Mouse (Mus musculus) thymus, adult 18-20 months (tissue): Measurements from ENCODE around the gene Ppp2r2d.

Experiments
- DNase-seq, 2 experiments: peaks; one replicate each; pipeline ENCODE4 v3.0.0; 2022; ENCODE audit warnings: mixed read lengths in 2 of 2

Gene Ppp2r2d

GRCm38 (mm10) chr7:138863950-138864572 lies 18.2 kb downstream of the Ppp2r2d start:
- no peak for DNase-seq

GRCm38 (mm10) chr7:138864776-138865175 lies 18.9 kb downstream of the Ppp2r2d start:
- DNase-seq, result no peak

- DNase-seq, result no peak
Measured at GRCm38 (mm10) chr7:138867286-138867685, 21.4 kb downstream of the Ppp2r2d start.

- DNase-seq, result no peak
Measured at GRCm38 (mm10) chr7:138868316-138868715, 22.4 kb downstream of the Ppp2r2d start.

- no peak for DNase-seq
Measured at GRCm38 (mm10) chr7:138872956-138873355, 27.1 kb downstream of the Ppp2r2d start.

GRCm38 (mm10) chr7:138875031-138875430 lies 29.2 kb downstream of the Ppp2r2d start:
- no peak for DNase-seq

GRCm38 (mm10) chr7:138883724-138884123 lies 37.8 kb downstream of the Ppp2r2d start:
- DNase-seq, result no peak

GRCm38 (mm10) chr7:138885365-138886289 lies 39.7 kb downstream of the Ppp2r2d start:
- no peak for DNase-seq

GRCm38 (mm10) chr7:138898122-138898521 lies 52.2 kb downstream of the Ppp2r2d start:
- no peak for DNase-seq

- no peak for DNase-seq
Measured at GRCm38 (mm10) chr7:138898743-138899142, 52.9 kb downstream of the Ppp2r2d start.

- no peak for DNase-seq
Measured at GRCm38 (mm10) chr7:138903886-138904435, 58.1 kb downstream of the Ppp2r2d start.

GRCm38 (mm10) chr7:138906441-138906840 lies 60.6 kb downstream of the Ppp2r2d start:
- no peak for DNase-seq

- DNase-seq, result no peak
Measured at GRCm38 (mm10) chr7:138907043-138907442, 61.2 kb downstream of the Ppp2r2d start.

GRCm38 (mm10) chr7:138907976-138908375 lies 62.1 kb downstream of the Ppp2r2d start:
- DNase-seq, result no peak

- no peak for DNase-seq
Measured at GRCm38 (mm10) chr7:138908768-138909276, 62.9 kb downstream of the Ppp2r2d start.

- DNase-seq, result peak; percentile 71 to 74
Measured at GRCm38 (mm10) chr7:138909277-138910192, 63.7 kb downstream of the Ppp2r2d start, which contains the start of gene Bnip3. Gene Bnip3, minus strand, starts transcription at chr7:138909519.

- DNase-seq, result no peak
Measured at GRCm38 (mm10) chr7:138910193-138910562, 64.3 kb downstream of the Ppp2r2d start.

- no peak for DNase-seq
Measured at GRCm38 (mm10) chr7:138913616-138914015, 67.7 kb downstream of the Ppp2r2d start.

- DNase-seq, result peak in 1 of 2 experiments; percentile 20
Measured at GRCm38 (mm10) chr7:138919156-138919944, 73.5 kb downstream of the Ppp2r2d start.

GRCm38 (mm10) chr7:138921611-138922010 lies 75.7 kb downstream of the Ppp2r2d start:
- DNase-seq, result no peak

GRCm38 (mm10) chr7:138923756-138924425 lies 78.0 kb downstream of the Ppp2r2d start:
- no peak for DNase-seq
